Mouse (Mus musculus) G1E (cell line): ENCODE measurements around the gene Cd6.

Experiments
- CTCF ChIP-seq: IDR thresholded peaks from 2 replicates; pipeline ENCODE4 v1.5.1; 2012; ENCODE audit warnings: low read depth, low read length, inconsistent platforms, mixed read lengths
- GATA1 ChIP-seq: IDR thresholded peaks from 2 replicates; pipeline ENCODE4 v1.6.1; 2012; ENCODE audit warnings: borderline replicate concordance, low read length, inconsistent platforms, mixed read lengths

GRCm38 (mm10) chr19:10742145-10742544, 87.7 kb downstream of the Cd6 start:
- TF ChIP-seq CTCF (no peak), GATA1 (no peak)
